Mouse (Mus musculus): ENCODE measurements around the gene Slco4a1. TPM values are rescaled to one million over a fixed set of nuclear protein-coding genes. Genes with fewer than 3 reads are reported as not detected.
A peak's percentile ranks its signal among the peaks of the same experiment; 100 is the strongest.

The Slco4a1 gene
- polyA plus RNA-seq, 1 experiment from 2014 or later, result 1.9 TPM

DNA sequence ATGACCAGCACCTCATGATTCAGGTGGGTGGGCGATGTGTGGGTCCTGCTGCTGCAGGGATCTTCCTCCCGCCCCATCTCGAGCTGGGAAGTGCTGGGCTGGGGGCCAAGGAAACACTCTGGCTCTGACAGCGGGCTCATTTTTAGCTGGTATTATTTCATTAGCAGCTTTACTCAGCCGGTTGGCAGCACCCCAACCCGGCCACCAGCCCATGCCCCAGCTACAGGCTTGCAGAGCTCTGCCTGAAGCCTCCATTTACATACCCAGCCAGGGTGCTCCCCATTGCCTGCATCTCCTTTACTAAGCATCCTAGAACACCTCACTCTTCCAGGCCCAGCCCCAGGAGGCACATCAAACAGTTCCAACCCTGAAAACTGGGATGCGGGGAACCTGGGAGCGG lies 29.0 kb upstream of the Slco4a1 start:
- H3K4me1 ChIP-seq (ENCODE audit: control insufficient read depth, insufficient read depth, low read length), result no peaks in the 10 kb centered on the region
- H3K9ac ChIP-seq (ENCODE audit: low read length), result no peak overlapping the region
- 62% methylated on average over 8 of the region's 8 CpGs for WGBS
- H3K4me2 ChIP-seq (ENCODE audit: low read depth, severe bottlenecking), result no peak overlapping the region
- H3K27ac ChIP-seq (replicated peaks; ENCODE audit: low read depth, low read length), result no peak overlapping the region
- H3K27me3 ChIP-seq (ENCODE audit: control insufficient read depth, insufficient read depth, low read length), result no peaks in the 10 kb centered on the region
- no peaks in the 10 kb centered on the region for H3K9me3 ChIP-seq (ENCODE audit: control insufficient read depth, low read length)
- no peaks in the 10 kb centered on the region for H3K36me3 ChIP-seq (ENCODE audit: control insufficient read depth, insufficient read depth, low read length)
- DNase-seq (ENCODE audit: low spot score) (no peak), ATAC-seq (ENCODE audit: insufficient number of reproducible peaks, low FRiP score, low TSS enrichment, low read depth) (no peak)
- H3K4me3 ChIP-seq (ENCODE audit: low read depth, low read length), result no peak overlapping the region

DNA sequence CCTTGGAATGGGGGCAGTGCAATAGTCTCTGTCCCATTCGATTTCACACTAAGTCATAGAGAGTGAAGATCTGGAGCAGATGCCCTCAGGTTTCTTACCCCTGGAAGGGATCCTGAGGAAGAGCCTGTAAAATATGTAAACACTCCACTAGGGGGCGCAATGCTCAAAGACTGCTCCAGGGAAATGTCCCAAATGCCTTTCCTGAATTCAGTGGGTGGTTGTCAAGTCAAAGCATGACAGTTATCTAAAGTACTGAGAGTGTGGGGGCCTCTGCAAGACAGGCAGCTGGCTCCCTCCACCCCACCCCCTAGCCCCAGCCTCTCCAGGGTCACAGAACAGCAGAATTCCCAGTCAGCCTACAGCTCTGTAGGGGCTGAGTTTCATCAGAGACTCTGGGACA lies 27.7 kb upstream of the Slco4a1 start:
- 34% methylated on average over 2 of the region's 2 CpGs for WGBS
- Histone ChIP-seq H3K27ac (replicated peaks; ENCODE audit: low read depth, low read length) (no peak overlapping the region), H3K36me3 (ENCODE audit: control insufficient read depth, insufficient read depth, low read length) (no peaks in the 10 kb centered on the region), H3K9me3 (ENCODE audit: control insufficient read depth, low read length) (no peaks in the 10 kb centered on the region), H3K9ac (ENCODE audit: low read length) (no peak overlapping the region), H3K4me2 (ENCODE audit: low read depth, severe bottlenecking) (no peak overlapping the region), H3K4me1 (ENCODE audit: control insufficient read depth, insufficient read depth, low read length) (0 out of 2 replicates have a peak, but pooled peaks cover 5% of the 10 kb centered on the region), H3K27me3 (ENCODE audit: control insufficient read depth, insufficient read depth, low read length) (no peaks in the 10 kb centered on the region), H3K4me3 (ENCODE audit: low read depth, low read length) (no peak overlapping the region)
- ATAC-seq (ENCODE audit: insufficient number of reproducible peaks, low FRiP score, low TSS enrichment, low read depth) (no peak), DNase-seq (ENCODE audit: low spot score) (peak; percentile 52)

DNA sequence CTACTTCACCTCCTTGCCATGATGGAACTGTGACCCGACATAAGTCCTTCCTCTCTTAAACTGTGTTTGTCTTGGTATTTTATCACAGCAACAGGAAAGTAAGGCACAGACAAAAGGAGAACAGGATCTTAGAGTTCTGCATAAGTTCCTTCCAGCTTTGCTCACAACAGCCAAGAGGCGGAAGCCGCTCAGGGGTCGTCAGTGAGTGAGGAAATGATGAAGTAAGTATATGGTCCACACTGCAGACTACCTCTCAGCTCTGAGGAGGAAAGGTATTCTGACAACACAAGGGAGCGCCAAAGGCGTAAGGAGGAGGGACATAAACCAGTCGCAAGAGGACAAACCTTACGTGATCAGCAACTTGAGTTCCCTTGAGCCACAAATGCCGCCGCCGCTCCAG lies 25.4 kb upstream of the Slco4a1 start:
- no peak overlapping the region for H3K4me2 ChIP-seq (ENCODE audit: low read depth, severe bottlenecking)
- H3K27me3 ChIP-seq (ENCODE audit: control insufficient read depth, insufficient read depth, low read length), result no peaks in the 10 kb centered on the region
- ATAC-seq (ENCODE audit: insufficient number of reproducible peaks, low FRiP score, low TSS enrichment, low read depth) (no peak), DNase-seq (ENCODE audit: low spot score) (no peak)
- H3K4me1 ChIP-seq (ENCODE audit: control insufficient read depth, insufficient read depth, low read length), result 0 out of 2 replicates have a peak, but pooled peaks cover 6% of the 10 kb centered on the region
- no peaks in the 10 kb centered on the region for H3K9me3 ChIP-seq (ENCODE audit: control insufficient read depth, low read length)
- no peak overlapping the region for H3K4me3 ChIP-seq (ENCODE audit: low read depth, low read length)
- H3K36me3 ChIP-seq (ENCODE audit: control insufficient read depth, insufficient read depth, low read length), result no peaks in the 10 kb centered on the region
- no peak overlapping the region for H3K27ac ChIP-seq (replicated peaks; ENCODE audit: low read depth, low read length)
- no peak overlapping the region for H3K9ac ChIP-seq (ENCODE audit: low read length)
- WGBS, result 81% methylated on average over 11 of the region's 11 CpGs

DNA sequence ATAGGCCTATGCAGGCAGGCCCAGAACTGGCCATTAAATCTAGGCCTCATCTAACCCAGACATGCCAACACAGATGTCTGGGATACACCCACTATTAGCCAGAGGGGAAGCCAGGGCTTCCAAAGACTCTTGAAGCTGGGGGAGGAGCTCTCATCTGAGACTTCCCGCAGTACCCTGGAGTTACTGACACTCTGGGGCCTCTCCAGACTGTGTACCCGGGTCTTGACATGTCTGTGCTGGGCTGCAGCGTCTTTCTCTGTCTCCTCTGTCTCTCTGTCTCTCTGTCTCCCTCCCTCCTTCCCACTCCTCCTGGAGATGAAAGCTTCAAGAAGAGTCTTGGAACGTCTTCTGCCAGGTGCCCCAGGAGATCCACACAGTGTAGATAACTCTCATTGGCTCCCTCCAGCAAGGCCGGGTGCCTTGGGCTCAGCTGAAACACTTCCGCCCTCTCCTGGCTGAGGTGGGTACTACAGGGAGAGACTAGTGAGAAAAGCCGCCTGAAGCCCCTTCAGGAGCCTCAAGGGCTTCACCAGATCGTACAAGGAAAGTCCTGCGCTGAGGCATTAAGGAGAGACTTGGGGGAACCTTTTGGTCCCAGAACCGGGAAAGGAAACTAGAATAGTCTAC lies 23.9 kb upstream of the Slco4a1 start:
- H3K27ac ChIP-seq (replicated peaks; ENCODE audit: low read depth, low read length), result no peak overlapping the region

DNA sequence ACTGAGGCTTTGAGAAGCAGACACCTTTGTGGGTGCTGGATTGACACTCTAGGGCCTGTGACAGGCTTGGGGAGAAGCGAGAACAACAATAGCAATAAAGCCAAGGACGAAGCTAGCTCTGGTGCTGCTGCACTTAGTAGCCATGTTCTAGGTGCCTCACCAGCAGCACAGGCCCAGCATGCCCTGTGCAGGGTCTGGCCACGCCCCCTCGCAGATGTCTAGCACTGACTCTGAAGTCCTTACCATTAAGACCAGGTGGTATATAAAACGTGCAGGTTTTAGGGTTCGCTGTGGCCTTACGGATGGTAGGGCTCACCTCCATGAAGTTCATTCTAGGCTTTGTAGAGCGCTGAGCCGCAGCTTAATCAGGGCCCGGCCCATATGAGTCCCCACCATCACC lies 23.3 kb upstream of the Slco4a1 start:
- no peak overlapping the region for H3K9ac ChIP-seq (ENCODE audit: low read length)
- WGBS, result 55% methylated on average over 10 of the region's 10 CpGs
- no peak overlapping the region; the same call in 1 of the 2 replicates for H3K27ac ChIP-seq (replicated peaks; ENCODE audit: low read depth, low read length)

More for the DNA sequence above, 23.9 kb upstream of the Slco4a1 start:
- Histone ChIP-seq H3K4me2 (ENCODE audit: low read depth, severe bottlenecking) (no peak overlapping the region), H3K4me3 (ENCODE audit: low read depth, low read length) (no peak overlapping the region), H3K4me1 (ENCODE audit: control insufficient read depth, insufficient read depth, low read length) (0 out of 2 replicates have a peak, but pooled peaks cover 6% of the 10 kb centered on the region), H3K36me3 (ENCODE audit: control insufficient read depth, insufficient read depth, low read length) (no peaks in the 10 kb centered on the region), H3K9ac (ENCODE audit: low read length) (no peak overlapping the region), H3K27me3 (ENCODE audit: control insufficient read depth, insufficient read depth, low read length) (no peaks in the 10 kb centered on the region), H3K9me3 (ENCODE audit: control insufficient read depth, low read length) (no peaks in the 10 kb centered on the region)
- DNase-seq (ENCODE audit: low spot score) (peak; percentile 92), ATAC-seq (ENCODE audit: insufficient number of reproducible peaks, low FRiP score, low TSS enrichment, low read depth) (no peak)
- 21% methylated on average over 10 of the region's 10 CpGs for WGBS

DNA sequence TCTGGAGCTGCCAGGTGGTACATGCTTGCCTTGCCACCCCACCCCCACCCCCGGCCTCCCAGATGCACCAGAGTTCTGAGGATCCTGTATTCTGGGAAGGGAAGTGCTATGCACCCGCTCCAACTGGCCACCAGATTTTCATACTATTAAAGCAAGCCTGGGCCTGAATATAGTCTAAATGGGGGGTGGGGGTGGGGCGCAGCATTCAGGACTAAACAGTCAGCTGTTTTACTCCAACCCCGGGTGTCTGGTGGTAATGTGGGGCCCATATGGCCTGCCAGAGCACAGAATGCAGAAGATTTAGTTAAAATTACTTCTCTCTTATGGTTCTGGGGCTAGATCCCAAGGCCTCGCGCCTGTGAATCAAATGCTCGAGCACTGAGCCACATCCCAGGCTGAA lies 22.7 kb upstream of the Slco4a1 start:
- no peaks in the 10 kb centered on the region for H3K27me3 ChIP-seq (ENCODE audit: control insufficient read depth, insufficient read depth, low read length)
- H3K36me3 ChIP-seq (ENCODE audit: control insufficient read depth, insufficient read depth, low read length), result no peaks in the 10 kb centered on the region
- H3K9me3 ChIP-seq (ENCODE audit: control insufficient read depth, low read length), result no peaks in the 10 kb centered on the region
- H3K27ac ChIP-seq (replicated peaks; ENCODE audit: low read depth, low read length), result no peak overlapping the region; the same call in 1 of the 2 replicates
- H3K4me2 ChIP-seq (ENCODE audit: low read depth, severe bottlenecking), result no peak overlapping the region
- no peak for ATAC-seq (ENCODE audit: insufficient number of reproducible peaks, low FRiP score, low TSS enrichment, low read depth)
- no peak overlapping the region for H3K9ac ChIP-seq (ENCODE audit: low read length)
- H3K4me3 ChIP-seq (ENCODE audit: low read depth, low read length), result no peak overlapping the region
- 56% methylated on average over 7 of the region's 7 CpGs for WGBS
- H3K4me1 ChIP-seq (ENCODE audit: control insufficient read depth, insufficient read depth, low read length), result 0 out of 2 replicates have a peak, but pooled peaks cover 6% of the 10 kb centered on the region
- peak; percentile 28 for DNase-seq (ENCODE audit: low spot score)

More for the DNA sequence above, 23.3 kb upstream of the Slco4a1 start:
- Histone ChIP-seq H3K27me3 (ENCODE audit: control insufficient read depth, insufficient read depth, low read length) (no peaks in the 10 kb centered on the region), H3K4me3 (ENCODE audit: low read depth, low read length) (no peak overlapping the region), H3K36me3 (ENCODE audit: control insufficient read depth, insufficient read depth, low read length) (no peaks in the 10 kb centered on the region), H3K4me2 (ENCODE audit: low read depth, severe bottlenecking) (no peak overlapping the region), H3K9me3 (ENCODE audit: control insufficient read depth, low read length) (no peaks in the 10 kb centered on the region), H3K4me1 (ENCODE audit: control insufficient read depth, insufficient read depth, low read length) (0 out of 2 replicates have a peak, but pooled peaks cover 6% of the 10 kb centered on the region)
- ATAC-seq (ENCODE audit: insufficient number of reproducible peaks, low FRiP score, low TSS enrichment, low read depth) (no peak), DNase-seq (ENCODE audit: low spot score) (peak; percentile 25)

DNA sequence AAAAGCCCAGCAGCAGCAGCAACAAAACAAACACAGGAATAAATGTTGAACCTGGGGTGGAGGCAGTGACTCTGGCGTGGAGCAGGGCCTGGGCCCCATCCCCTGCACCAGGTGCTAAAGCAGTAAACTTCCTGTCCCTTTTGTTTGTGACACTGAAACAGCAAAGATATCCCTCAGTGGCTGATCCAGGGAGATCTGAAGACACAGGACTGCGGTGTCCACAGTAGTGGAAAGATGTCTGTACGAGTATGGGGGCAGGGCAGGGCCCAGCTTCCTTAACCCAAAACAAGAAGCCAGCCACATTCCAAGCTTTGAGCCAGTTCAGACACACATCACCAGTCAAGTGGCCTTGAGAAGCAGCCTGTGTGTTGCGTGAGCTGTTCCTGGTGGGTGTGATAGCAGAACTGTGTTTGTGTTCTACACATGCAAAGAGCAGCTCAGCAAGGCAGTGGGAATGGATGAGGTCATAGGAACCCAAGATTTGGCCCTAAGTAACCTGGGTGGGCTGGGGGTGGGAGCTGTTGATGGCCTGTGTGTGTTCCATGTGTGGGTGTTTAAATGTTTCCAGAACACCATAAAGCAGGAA lies 20.6 kb upstream of the Slco4a1 start:
- WGBS, result 57% methylated on average over 4 of the region's 4 CpGs
- no peak overlapping the region for H3K9ac ChIP-seq (ENCODE audit: low read length)
- H3K9me3 ChIP-seq (ENCODE audit: control insufficient read depth, low read length), result no peaks in the 10 kb centered on the region
- H3K4me1 ChIP-seq (ENCODE audit: control insufficient read depth, insufficient read depth, low read length), result peaks cover 11% of the 10 kb centered on the region
- no peaks in the 10 kb centered on the region for H3K27me3 ChIP-seq (ENCODE audit: control insufficient read depth, insufficient read depth, low read length)
- ATAC-seq (ENCODE audit: insufficient number of reproducible peaks, low FRiP score, low TSS enrichment, low read depth) (no peak; the same call in 1 of the 2 replicates), DNase-seq (ENCODE audit: low spot score) (no peak)
- no peaks in the 10 kb centered on the region for H3K36me3 ChIP-seq (ENCODE audit: control insufficient read depth, insufficient read depth, low read length)
- H3K27ac ChIP-seq (replicated peaks; ENCODE audit: low read depth, low read length), result no peak overlapping the region
- no peak overlapping the region for H3K4me3 ChIP-seq (ENCODE audit: low read depth, low read length)
- no peak overlapping the region for H3K4me2 ChIP-seq (ENCODE audit: low read depth, severe bottlenecking)

DNA sequence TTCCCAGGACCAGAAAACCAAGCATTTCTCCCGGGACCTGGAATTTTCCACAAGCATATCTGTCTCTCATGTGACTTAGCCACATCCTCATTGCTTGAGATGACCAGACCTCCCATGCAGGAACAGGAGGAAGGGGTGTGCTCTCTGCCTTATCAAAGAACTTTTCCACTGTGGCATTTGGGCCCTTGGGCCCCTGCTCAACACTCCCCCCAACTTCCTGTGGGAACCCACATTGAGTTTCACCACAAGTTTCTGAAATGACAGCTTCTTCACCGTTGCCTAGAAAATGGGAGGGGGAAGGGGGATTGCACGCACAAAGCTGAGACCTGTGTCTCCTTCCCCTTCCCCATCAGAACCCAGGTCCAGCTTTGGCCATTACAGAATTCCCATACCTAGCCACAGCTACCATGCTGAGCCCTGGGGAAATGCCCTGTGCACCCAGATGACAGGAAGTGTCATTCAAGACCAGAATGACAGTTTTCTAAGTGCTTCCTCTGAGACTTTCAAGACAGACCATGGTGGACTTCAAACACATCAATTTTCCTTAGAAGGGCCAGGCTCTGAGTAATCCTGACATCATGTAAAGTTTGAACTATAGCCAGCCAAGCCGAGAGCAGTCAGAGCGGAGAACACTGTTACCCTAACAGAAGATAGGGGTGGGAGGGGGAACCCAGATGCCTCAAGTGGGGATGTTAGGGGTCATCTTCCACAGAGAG lies 18.7 kb upstream of the Slco4a1 start:
- 80% methylated on average over 5 of the region's 5 CpGs for WGBS
- no peak overlapping the region for H3K4me3 ChIP-seq (ENCODE audit: low read depth, low read length)
- no peak overlapping the region for H3K9ac ChIP-seq (ENCODE audit: low read length)
- no peak for DNase-seq (ENCODE audit: low spot score)
- H3K27ac ChIP-seq (replicated peaks; ENCODE audit: low read depth, low read length), result no peak overlapping the region
- H3K36me3 ChIP-seq (ENCODE audit: control insufficient read depth, insufficient read depth, low read length), result no peaks in the 10 kb centered on the region
- H3K27me3 ChIP-seq (ENCODE audit: control insufficient read depth, insufficient read depth, low read length), result no peaks in the 10 kb centered on the region
- peaks cover 21% of the 10 kb centered on the region for H3K4me1 ChIP-seq (ENCODE audit: control insufficient read depth, insufficient read depth, low read length)
- H3K9me3 ChIP-seq (ENCODE audit: control insufficient read depth, low read length), result no peaks in the 10 kb centered on the region
- ATAC-seq (ENCODE audit: insufficient number of reproducible peaks, low FRiP score, low TSS enrichment, low read depth), result no peak
- H3K4me2 ChIP-seq (ENCODE audit: low read depth, severe bottlenecking), result no peak overlapping the region

Data from limb, embryonic 11.5 days (tissue).